Mouse (Mus musculus) embryonic fibroblast, embryonic 13.5 days (primary cell): Measurements from ENCODE around the gene Prkci. TPM values are rescaled to one million over a fixed set of nuclear protein-coding genes. Genes with fewer than 3 reads are reported as not detected.

ENCODE experiments used
- H3K27ac ChIP-seq: 2 replicates; pipeline ENCODE4 v1.5.1; 2012; ENCODE audit warnings: low read length, control low read depth, inconsistent platforms; ENCODE audit not compliant: insufficient read depth
- H3K4me1 ChIP-seq: 2 replicates; pipeline ENCODE4 v1.6.1; 2011; ENCODE audit warnings: low read length; ENCODE audit not compliant: control insufficient read depth, insufficient read depth
- H3K4me3 ChIP-seq: 2 replicates; pipeline ENCODE4 v1.5.1; 2011; ENCODE audit warnings: mild to moderate bottlenecking, control low read depth, low read length; ENCODE audit not compliant: insufficient read depth
- CTCF ChIP-seq: IDR thresholded peaks from 2 replicates; pipeline ENCODE4 v1.5.1; 2011; ENCODE audit warnings: mild to moderate bottlenecking, control low read depth, low read length, moderate library complexity, borderline replicate concordance; ENCODE audit not compliant: insufficient read depth
- POLR2A ChIP-seq: IDR thresholded peaks from 2 replicates; pipeline ENCODE4 v1.6.1; 2011; ENCODE audit warnings: low read depth, mild to moderate bottlenecking, control low read depth, low read length, moderate library complexity
- polyA plus RNA-seq: library from polyadenylated mRNA; stranded (reverse); fragments of >200 nt; gene quantifications from 2 replicates; pipeline ENCODE4 v1.2.4, GENCODE M21; 2011; ENCODE audit warnings: low read depth; ENCODE audit not compliant: missing spikeins, insufficient read length

Gene Prkci
- polyA plus RNA-seq, result 110 and 120 TPM in 2 replicates

- no peak for TF ChIP-seq CTCF
- peak; percentile 84 for TF ChIP-seq POLR2A
- peak within 1 kb of the TSS; percentile 54 for H3K27ac ChIP-seq
- peak within 1 kb of the TSS; percentile 94 for H3K4me3 ChIP-seq
- peaks cover 6% of the 10 kb centered on the region; the same call in 1 of the 2 replicates for H3K4me1 ChIP-seq
Measured at GRCm38 (mm10) chr3:30995283-30995898, at the start of gene Prkci. Gene Prkci (plus strand): TSS chr3:30995747.

- TF ChIP-seq POLR2A, result no peak
- TF ChIP-seq CTCF, result no peak
- peaks cover 3% of the 10 kb centered on the region; the same call in 1 of the 2 replicates for H3K4me1 ChIP-seq
- H3K4me3 ChIP-seq, result no peak overlapping the region
- no peak overlapping the region for H3K27ac ChIP-seq
Measured at GRCm38 (mm10) chr3:30951652-30952051, 43.9 kb upstream of the Prkci start.

- no peak overlapping the region for H3K4me3 ChIP-seq
- TF ChIP-seq CTCF (no peak), POLR2A (no peak)
- no peak overlapping the region for H3K27ac ChIP-seq
- H3K4me1 ChIP-seq, result peaks cover 3% of the 10 kb centered on the region; the same call in 1 of the 2 replicates
Measured at GRCm38 (mm10) chr3:30952273-30953070, 43.1 kb upstream of the Prkci start.

GRCm38 (mm10) chr3:30956327-30956726, 39.2 kb upstream of the Prkci start:
- no peak for TF ChIP-seq CTCF
- Histone ChIP-seq H3K27ac (no peak overlapping the region), H3K4me3 (no peak overlapping the region), H3K4me1 (no peaks in the 10 kb centered on the region)

GRCm38 (mm10) chr3:30958709-30959108, 36.8 kb upstream of the Prkci start:
- no peak overlapping the region for H3K4me3 ChIP-seq
- no peak overlapping the region for H3K27ac ChIP-seq
- TF ChIP-seq POLR2A, result no peak
- H3K4me1 ChIP-seq, result no peaks in the 10 kb centered on the region

- no peak overlapping the region for H3K4me3 ChIP-seq
- no peaks in the 10 kb centered on the region for H3K4me1 ChIP-seq
- TF ChIP-seq CTCF, result no peak
- TF ChIP-seq POLR2A, result no peak
- H3K27ac ChIP-seq, result no peak overlapping the region
Measured at GRCm38 (mm10) chr3:30959868-30960831, 35.4 kb upstream of the Prkci start.

- Histone ChIP-seq H3K4me1 (peaks cover 3% of the 10 kb centered on the region; the same call in 1 of the 2 replicates), H3K27ac (no peak overlapping the region), H3K4me3 (no peak overlapping the region)
- TF ChIP-seq POLR2A (no peak), CTCF (no peak)
Measured at GRCm38 (mm10) chr3:30963100-30963499, 32.4 kb upstream of the Prkci start.

- H3K27ac ChIP-seq, result no peak overlapping the region
- no peak overlapping the region for H3K4me3 ChIP-seq
- H3K4me1 ChIP-seq, result peaks cover 3% of the 10 kb centered on the region; the same call in 1 of the 2 replicates
- no peak for TF ChIP-seq CTCF
- no peak for TF ChIP-seq POLR2A
Measured at GRCm38 (mm10) chr3:30964216-30964615, 31.3 kb upstream of the Prkci start.

- H3K4me1 ChIP-seq, result peaks cover 3% of the 10 kb centered on the region; the same call in 1 of the 2 replicates
- no peak overlapping the region for H3K27ac ChIP-seq
- H3K4me3 ChIP-seq, result no peak overlapping the region
- TF ChIP-seq POLR2A (no peak), CTCF (no peak)
Measured at GRCm38 (mm10) chr3:30965644-30966043, 29.9 kb upstream of the Prkci start.
